Mouse (Mus musculus) forebrain, embryonic 12.5 days (tissue): ENCODE results near the gene AC161166.1. TPM values are rescaled to one million over a fixed set of nuclear protein-coding genes. Genes with fewer than 3 reads are reported as not detected.
A peak's percentile ranks its signal among the peaks of the same experiment; 100 is the strongest.

ENCODE experiments used
- ATAC-seq: fragments of 200-750 bp; cut with Nextera tagmentation; 2 replicates; pipeline ENCODE4 v1.8.0; 2017; ENCODE audit warnings: moderate TSS enrichment; ENCODE audit not compliant: low FRiP score
- H3K27ac ChIP-seq: fragments of 300-500 bp; sonication (generic); 2 replicates; pipeline ENCODE4 v1.5.1; 2016; ENCODE audit warnings: mild to moderate bottlenecking
- H3K27me3 ChIP-seq: fragments of 300-500 bp; sonication (generic); 2 replicates; pipeline ENCODE4 v1.6.1; 2016; ENCODE audit warnings: mild to moderate bottlenecking
- H3K36me3 ChIP-seq: fragments of 300-500 bp; sonication (generic); replicated peaks from 2 replicates; pipeline ENCODE4 v1.6.1; 2016; ENCODE audit warnings: mild to moderate bottlenecking
- H3K4me1 ChIP-seq: fragments of 300-500 bp; sonication (generic); 2 replicates; pipeline ENCODE4 v1.6.1; 2016
- H3K4me2 ChIP-seq: fragments of 300-500 bp; sonication (generic); 2 replicates; pipeline ENCODE4 v1.6.1; 2016; ENCODE audit warnings: mild to moderate bottlenecking, moderate library complexity
- H3K4me3 ChIP-seq: fragments of 300-500 bp; sonication (generic); replicated peaks from 2 replicates; pipeline ENCODE4 v1.5.1; 2016; ENCODE audit warnings: mild to moderate bottlenecking
- H3K9ac ChIP-seq: fragments of 300-500 bp; sonication (generic); 2 replicates; pipeline ENCODE4 v1.6.1; 2016; ENCODE audit warnings: mild to moderate bottlenecking
- H3K9me3 ChIP-seq: fragments of 300-500 bp; sonication (generic); 2 replicates; pipeline ENCODE4 v1.6.1; 2016
- WGBS: fragments of 180-500 bp; shearing (Covaris S2); methylation state at CpG from one replicate; pipeline ENCODE4 v1.1.7; 2016; 5-methylcytosine and 5-hydroxymethylcytosine counted together
- polyA plus RNA-seq: library from polyadenylated mRNA; unstranded; fragments of >200 nt; fragmentation: Nextera tagmentation; extraction: Ambion mirVana; gene quantifications from 2 replicates; pipeline ENCODE4 v1.2.1, GENCODE M21; 2016

The AC161166.1 gene
- polyA plus RNA-seq, 1 experiment from 2014 or later: 1.6 TPM

DNA sequence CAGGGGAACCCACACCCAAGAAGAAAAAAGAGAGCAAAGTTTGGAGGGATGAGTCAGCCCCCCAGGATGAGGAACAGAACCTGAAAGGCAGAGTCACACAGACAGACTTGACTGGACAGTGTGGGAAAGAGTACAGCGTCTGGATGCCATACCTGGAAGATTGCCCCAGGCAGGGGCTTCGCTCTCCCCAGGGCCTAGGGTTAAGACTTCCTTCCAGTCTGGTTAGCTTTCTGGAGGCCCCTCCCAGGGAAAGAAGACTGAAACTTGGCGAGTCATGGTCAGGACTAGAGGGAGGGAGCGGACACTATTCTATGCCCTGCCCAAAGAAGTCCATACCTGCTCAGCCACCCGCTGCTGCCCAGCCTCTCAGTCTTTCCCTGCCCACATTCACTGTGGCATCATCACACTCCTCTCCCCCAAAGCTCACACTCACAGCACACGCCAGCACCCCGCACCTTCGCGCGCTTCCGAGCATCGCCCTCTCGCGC is 31.2 kb downstream of the AC161166.1 start:
- Histone ChIP-seq H3K4me2 (peak overlapping the region; percentile 88), H3K27me3 (0 out of 2 replicates have a peak, but pooled peaks cover 6% of the 10 kb centered on the region), H3K36me3 (no peaks in the 10 kb centered on the region), H3K4me1 (peaks cover 58% of the 10 kb centered on the region), H3K27ac (no peak overlapping the region), H3K9me3 (no peaks in the 10 kb centered on the region), H3K9ac (peak overlapping the region; percentile 96), H3K4me3 (peak overlapping the region; percentile 90)
- ATAC-seq: peak; percentile 39
- 8% methylated on average over 14 of the region's 14 CpGs for WGBS

- Histone ChIP-seq H3K27me3 (0 out of 2 replicates have a peak, but pooled peaks cover 6% of the 10 kb centered on the region), H3K4me2 (0 out of 2 replicates have a peak overlapping the region, but pooled peaks have one; percentile 88), H3K9ac (0 out of 2 replicates have a peak overlapping the region, but pooled peaks have one; percentile 1)
Measured at GRCm38 (mm10) chr7:24480121-24480941, 31.9 kb downstream of the AC161166.1 start.

DNA sequence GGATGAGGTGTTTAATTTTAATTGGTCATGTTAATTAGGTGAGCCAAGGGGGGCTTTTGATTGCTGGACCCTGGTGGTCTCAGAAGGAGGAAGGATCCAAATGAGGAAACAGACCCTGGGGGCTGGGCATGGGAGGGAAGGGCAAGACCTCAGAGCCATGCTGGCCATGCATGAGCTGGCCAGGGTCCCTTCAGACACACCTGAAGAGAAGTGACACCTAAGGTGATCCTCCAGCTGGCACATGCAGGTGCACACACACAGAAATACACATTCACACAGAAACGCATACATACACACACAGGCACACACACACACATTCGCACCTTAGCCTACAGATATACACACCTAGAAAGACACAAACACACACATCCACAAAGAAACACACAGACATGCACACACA is 32.6 kb downstream of the AC161166.1 start:
- no peaks in the 10 kb centered on the region for H3K9me3 ChIP-seq
- H3K4me1 ChIP-seq: peaks cover 50% of the 10 kb centered on the region
- H3K27ac ChIP-seq: no peak overlapping the region
- H3K36me3 ChIP-seq: no peaks in the 10 kb centered on the region
- 0 out of 2 replicates have a peak overlapping the region, but pooled peaks have one; percentile 1 for H3K9ac ChIP-seq
- ATAC-seq: no peak
- WGBS: 97% methylated on average over 2 of the region's 2 CpGs
- H3K4me3 ChIP-seq: no peak overlapping the region
- no peak overlapping the region for H3K4me2 ChIP-seq
- 0 out of 2 replicates have a peak, but pooled peaks cover 6% of the 10 kb centered on the region for H3K27me3 ChIP-seq

More at GRCm38 (mm10) chr7:24480121-24480941, 31.9 kb downstream of the AC161166.1 start:
- H3K4me3 ChIP-seq: peak overlapping the region; percentile 90; the same call in 1 of the 2 replicates
- WGBS: 58% methylated on average over 18 of the region's 18 CpGs
- peaks cover 52% of the 10 kb centered on the region for H3K4me1 ChIP-seq
- ATAC-seq: no peak
- no peak overlapping the region for H3K27ac ChIP-seq
- no peaks in the 10 kb centered on the region for H3K36me3 ChIP-seq
- no peaks in the 10 kb centered on the region for H3K9me3 ChIP-seq

GRCm38 (mm10) chr7:24478911-24479310 is 33.3 kb downstream of the AC161166.1 start:
- H3K27ac ChIP-seq: no peak overlapping the region
- H3K9ac ChIP-seq: no peak overlapping the region
- WGBS: 84% methylated on average over 5 of the region's 5 CpGs
- no peaks in the 10 kb centered on the region for H3K9me3 ChIP-seq
- ATAC-seq: no peak
- no peak overlapping the region for H3K4me3 ChIP-seq
- H3K27me3 ChIP-seq: 0 out of 2 replicates have a peak, but pooled peaks cover 6% of the 10 kb centered on the region
- H3K4me2 ChIP-seq: no peak overlapping the region
- peaks cover 42% of the 10 kb centered on the region for H3K4me1 ChIP-seq
- no peaks in the 10 kb centered on the region for H3K36me3 ChIP-seq

GRCm38 (mm10) chr7:24476856-24477255 is 35.4 kb downstream of the AC161166.1 start:
- Histone ChIP-seq H3K27ac (no peak overlapping the region), H3K9me3 (no peaks in the 10 kb centered on the region), H3K9ac (no peak overlapping the region), H3K36me3 (no peaks in the 10 kb centered on the region), H3K4me1 (peaks cover 27% of the 10 kb centered on the region), H3K4me3 (no peak overlapping the region), H3K4me2 (no peak overlapping the region), H3K27me3 (0 out of 2 replicates have a peak, but pooled peaks cover 6% of the 10 kb centered on the region)
- 89% methylated on average over 7 of the region's 7 CpGs for WGBS
- no peak for ATAC-seq

GRCm38 (mm10) chr7:24476338-24476737 is 35.9 kb downstream of the AC161166.1 start:
- peaks cover 26% of the 10 kb centered on the region for H3K4me1 ChIP-seq
- no peak overlapping the region for H3K4me2 ChIP-seq
- H3K9me3 ChIP-seq: no peaks in the 10 kb centered on the region

DNA sequence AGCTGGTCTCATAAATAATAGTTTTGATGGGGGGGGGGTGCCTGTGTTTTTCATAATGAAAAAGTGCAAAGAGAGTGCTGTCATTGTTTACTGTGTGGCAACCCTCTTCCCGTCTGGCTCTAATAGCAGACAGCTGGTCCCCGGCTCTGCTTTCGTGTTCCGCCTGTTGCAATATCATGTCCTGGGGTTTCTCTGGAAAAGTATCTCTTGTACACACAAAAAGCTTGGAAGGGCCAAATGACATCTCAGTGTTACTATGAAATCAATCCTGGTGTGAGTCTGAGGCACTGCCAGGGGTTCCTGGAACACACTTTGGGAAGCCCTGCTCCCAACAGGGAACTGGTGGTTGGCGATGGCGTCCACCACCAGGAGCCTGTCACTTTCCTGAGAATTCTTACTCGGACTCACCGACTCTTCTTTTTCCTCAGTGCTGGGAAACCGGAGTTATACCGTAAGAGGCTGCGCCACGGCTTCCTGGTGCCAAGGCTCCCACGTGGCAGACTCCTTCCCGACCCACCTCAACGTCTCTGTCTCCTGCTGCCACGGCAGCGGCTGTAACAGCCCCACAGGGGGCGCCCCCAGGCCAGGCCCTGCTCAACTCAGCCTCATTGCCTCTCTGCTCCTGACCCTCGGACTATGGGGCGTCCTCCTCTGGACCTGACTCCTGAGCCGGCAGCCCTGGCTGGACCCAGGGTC is 37.3 kb downstream of the AC161166.1 start:
- Histone ChIP-seq H3K9ac (no peak overlapping the region), H3K27me3 (0 out of 2 replicates have a peak, but pooled peaks cover 6% of the 10 kb centered on the region), H3K27ac (no peak overlapping the region), H3K9me3 (no peaks in the 10 kb centered on the region), H3K36me3 (no peaks in the 10 kb centered on the region), H3K4me2 (no peak overlapping the region), H3K4me3 (no peak overlapping the region), H3K4me1 (peaks cover 12% of the 10 kb centered on the region)
- ATAC-seq: no peak
- WGBS: 38% methylated on average over 21 of the region's 21 CpGs

More at GRCm38 (mm10) chr7:24476338-24476737, 35.9 kb downstream of the AC161166.1 start:
- H3K9ac ChIP-seq: no peak overlapping the region
- ATAC-seq: no peak
- no peak overlapping the region for H3K4me3 ChIP-seq
- WGBS: 82% methylated on average over 8 of the region's 8 CpGs
- H3K27me3 ChIP-seq: 0 out of 2 replicates have a peak, but pooled peaks cover 6% of the 10 kb centered on the region
- H3K27ac ChIP-seq: no peak overlapping the region
- H3K36me3 ChIP-seq: no peaks in the 10 kb centered on the region

GRCm38 (mm10) chr7:24473913-24474529 is 38.2 kb downstream of the AC161166.1 start:
- Histone ChIP-seq H3K27me3 (0 out of 2 replicates have a peak, but pooled peaks cover 2% of the 10 kb centered on the region), H3K9ac (no peak overlapping the region), H3K4me1 (0 out of 2 replicates have a peak, but pooled peaks cover 5% of the 10 kb centered on the region), H3K9me3 (0 out of 2 replicates have a peak, but pooled peaks cover 6% of the 10 kb centered on the region), H3K4me2 (no peak overlapping the region), H3K4me3 (no peak overlapping the region), H3K36me3 (no peaks in the 10 kb centered on the region), H3K27ac (no peak overlapping the region)
- WGBS: 47% methylated on average over 10 of the region's 10 CpGs
- ATAC-seq: peak; percentile 64; the same call in 1 of the 2 replicates

- no peaks in the 10 kb centered on the region for H3K36me3 ChIP-seq
- H3K27me3 ChIP-seq: 0 out of 2 replicates have a peak, but pooled peaks cover 2% of the 10 kb centered on the region
- H3K4me3 ChIP-seq: no peak overlapping the region
- no peak overlapping the region for H3K4me2 ChIP-seq
- H3K9me3 ChIP-seq: 0 out of 2 replicates have a peak, but pooled peaks cover 7% of the 10 kb centered on the region
- no peak for ATAC-seq
- 73% methylated on average over 7 of the region's 7 CpGs for WGBS
- no peak overlapping the region for H3K9ac ChIP-seq
- no peak overlapping the region for H3K27ac ChIP-seq
- H3K4me1 ChIP-seq: 0 out of 2 replicates have a peak, but pooled peaks cover 5% of the 10 kb centered on the region
Measured at GRCm38 (mm10) chr7:24472937-24473336, 39.3 kb downstream of the AC161166.1 start.

DNA sequence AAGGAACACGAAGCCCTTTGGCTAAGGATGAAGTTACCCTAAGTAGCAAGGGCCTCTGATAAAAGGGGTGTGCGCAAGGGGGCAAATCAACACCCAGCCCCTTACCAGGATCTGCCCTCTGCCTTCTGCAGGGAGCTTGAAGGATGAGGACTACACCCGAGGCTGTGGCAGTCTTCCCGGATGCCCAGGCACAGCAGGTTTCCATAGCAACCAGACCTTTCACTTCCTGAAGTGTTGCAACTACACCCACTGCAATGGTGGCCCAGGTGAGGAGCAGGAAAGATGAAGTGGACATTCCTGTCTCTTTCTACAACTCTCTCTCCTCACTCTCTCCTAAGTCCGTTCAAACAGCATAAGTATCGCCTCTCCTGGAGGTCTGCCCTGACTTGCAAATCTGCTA is 39.8 kb downstream of the AC161166.1 start:
- 0 out of 2 replicates have a peak, but pooled peaks cover 7% of the 10 kb centered on the region for H3K9me3 ChIP-seq
- no peak overlapping the region for H3K9ac ChIP-seq
- H3K4me1 ChIP-seq: 0 out of 2 replicates have a peak, but pooled peaks cover 5% of the 10 kb centered on the region
- 79% methylated on average over 6 of the region's 6 CpGs for WGBS
- no peak overlapping the region for H3K27ac ChIP-seq
- 0 out of 2 replicates have a peak, but pooled peaks cover 2% of the 10 kb centered on the region for H3K27me3 ChIP-seq
- ATAC-seq: no peak
- no peaks in the 10 kb centered on the region for H3K36me3 ChIP-seq
- H3K4me3 ChIP-seq: no peak overlapping the region
- H3K4me2 ChIP-seq: no peak overlapping the region

- ATAC-seq: no peak
- H3K27me3 ChIP-seq: no peaks in the 10 kb centered on the region
- 0 out of 2 replicates have a peak, but pooled peaks cover 5% of the 10 kb centered on the region for H3K4me1 ChIP-seq
- H3K9me3 ChIP-seq: 0 out of 2 replicates have a peak, but pooled peaks cover 7% of the 10 kb centered on the region
- no peak overlapping the region for H3K4me2 ChIP-seq
- no peak overlapping the region for H3K9ac ChIP-seq
- no peak overlapping the region for H3K27ac ChIP-seq
- H3K4me3 ChIP-seq: no peak overlapping the region
- H3K36me3 ChIP-seq: no peaks in the 10 kb centered on the region
- WGBS: 94% methylated on average over 7 of the region's 7 CpGs
Measured at GRCm38 (mm10) chr7:24470356-24470755, 41.9 kb downstream of the AC161166.1 start.
